ENCODE assay signal across 13 mouse cellular contexts in genomic region chr2:130469935-130470334, GRCm38 (mm10). TPM values are rescaled to one million over a fixed set of nuclear protein-coding genes. Genes with fewer than 3 reads are reported as not detected.
DNase-seq lines count a peak whose midpoint lies in the region; ATAC-seq and TF ChIP-seq lines count a peak whose summit lies in the region.
"Had no signal": no experiment of that assay in that cellular context is flagged by ENCODE, and none has a peak within 500 bp of the region (broad histone marks: within the 10 kb centered on the region; RNA-seq: fewer than 3 reads in every experiment).

No protein-coding gene starts in this region.

- no peak overlapping the region for H3K4me3 ChIP-seq in heart, postnatal 0 days (ENCODE audit: low read depth, low read length)
- H3K4me3 ChIP-seq in MEL (ENCODE audit: control insufficient read depth in 1 of 2, insufficient read depth in 1 of 2, low read depth in 2 of 2, low read length in 2 of 2), result no peak overlapping the region
- no peak overlapping the region for H3K4me3 ChIP-seq in forebrain, embryonic 16.5 days (replicated peaks; ENCODE audit: low read length)
- H3K4me3 ChIP-seq: heart, embryonic 13.5 days had no signal

- H3K9ac ChIP-seq in heart, postnatal 0 days (replicated peaks; ENCODE audit: low read depth, low read length), result no peak overlapping the region
- H3K9ac ChIP-seq in MEL (ENCODE audit: control insufficient read depth, low read depth, low read length, poor library complexity, severe bottlenecking), result no peak overlapping the region
- no peak overlapping the region for H3K9ac ChIP-seq in forebrain, embryonic 16.5 days (replicated peaks; ENCODE audit: low read depth, low read length)
- H3K9ac ChIP-seq: heart, embryonic 13.5 days had no signal

- no peak overlapping the region for H3K27ac ChIP-seq in heart, postnatal 0 days (ENCODE audit: low read depth)
- peak overlapping the region; percentile 18 for H3K27ac ChIP-seq in MEL (ENCODE audit: control insufficient read depth, low read depth, low read length)
- peak overlapping the region; percentile 75 for H3K27ac ChIP-seq in forebrain, embryonic 16.5 days (ENCODE audit: low read length)
- H3K27ac ChIP-seq: heart, embryonic 13.5 days had no signal

- peaks cover 22% of the 10 kb centered on the region for H3K4me1 ChIP-seq in heart, postnatal 0 days (ENCODE audit: control insufficient read depth, insufficient read depth)
- H3K4me1 ChIP-seq in MEL (ENCODE audit: control insufficient read depth in 1 of 2, insufficient read depth in 2 of 2, low read length in 2 of 2), result peaks cover 33 to 47% of the 10 kb centered on the region in 2 experiments
- H3K4me1 ChIP-seq in forebrain, embryonic 16.5 days (replicated peaks; ENCODE audit: control insufficient read depth, insufficient read depth, low read length), result peaks cover 22% of the 10 kb centered on the region

- H3K79me2 ChIP-seq in MEL (ENCODE audit: control insufficient read depth, insufficient read depth, low read length, poor library complexity), result peaks cover 13% of the 10 kb centered on the region

- no peak for TF ChIP-seq POLR2A in MEL (IDR thresholded peaks at IDR 0.05; ENCODE audit: control insufficient read depth in 1 of 2, insufficient read depth in 1 of 2, low read depth in 1 of 2, low read length in 2 of 2, poor library complexity in 1 of 2)

- no peak for TF ChIP-seq RAD21 in MEL (IDR thresholded peaks at IDR 0.05; ENCODE audit: low read depth, low read length)

- H3K4me2 ChIP-seq in heart, postnatal 0 days (ENCODE audit: low read depth, low read length), result no peak overlapping the region
- peak overlapping the region; percentile 13; the same call in 1 of the 2 replicates for H3K4me2 ChIP-seq in forebrain, embryonic 16.5 days (ENCODE audit: low read length)
- H3K4me2 ChIP-seq: heart, embryonic 13.5 days had no signal

- no peaks in the 10 kb centered on the region for H3K36me3 ChIP-seq in heart, postnatal 0 days (replicated peaks; ENCODE audit: control insufficient read depth, insufficient read depth, low read length)
- H3K36me3 ChIP-seq in MEL (ENCODE audit: control insufficient read depth in 1 of 2, insufficient read depth in 2 of 2, low read length in 2 of 2), result peaks cover 0 to 60% of the 10 kb centered on the region in 2 experiments; a peak in 2 of 4 replicates
- no peaks in the 10 kb centered on the region for H3K36me3 ChIP-seq in forebrain, embryonic 16.5 days (ENCODE audit: control insufficient read depth, insufficient read depth)
- H3K36me3 ChIP-seq: heart, embryonic 13.5 days had no signal

- no peak for TF ChIP-seq EP300 in heart, postnatal 0 days (IDR thresholded peaks at IDR 0.05; ENCODE audit: low read depth)
- peak; percentile 91 for TF ChIP-seq EP300 in MEL (IDR thresholded peaks at IDR 0.05; ENCODE audit: low read depth in 1 of 2, low read length in 2 of 2)

- no peak for ATAC-seq in heart, postnatal 0 days (ENCODE audit: insufficient read depth, low read depth)
- peak; percentile 36; the same call in 1 of the 2 replicates for ATAC-seq in forebrain, embryonic 16.5 days
- peak; percentile 87 for ATAC-seq in megakaryocyte progenitor cell, adult 5-6 weeks (replicated peaks; ENCODE audit: poor library complexity)
- no peak for ATAC-seq in activated CD4-positive, CD25-positive, alpha-beta regulatory T cell, adult 4 months

- 29% methylated on average over 2 of the region's 2 CpGs for WGBS in heart, postnatal 0 days
- 61% methylated on average over 2 of the region's 2 CpGs for WGBS in forebrain, embryonic 16.5 days

- H3K27me3 ChIP-seq in heart, postnatal 0 days (ENCODE audit: control insufficient read depth, insufficient read depth, low read length), result no peaks in the 10 kb centered on the region
- no peaks in the 10 kb centered on the region for H3K27me3 ChIP-seq in MEL (ENCODE audit: control insufficient read depth in 1 of 2, insufficient read depth in 2 of 2, low read length in 2 of 2)
- H3K27me3 ChIP-seq in forebrain, embryonic 16.5 days (replicated peaks; ENCODE audit: control insufficient read depth, insufficient read depth, low read length), result no peaks in the 10 kb centered on the region
- H3K27me3 ChIP-seq: heart, embryonic 13.5 days had no signal

- H3K9me3 ChIP-seq in heart, postnatal 0 days (replicated peaks; ENCODE audit: control insufficient read depth, low read length), result no peaks in the 10 kb centered on the region
- no peaks in the 10 kb centered on the region for H3K9me3 ChIP-seq in MEL (replicated peaks; ENCODE audit: insufficient read depth, low read length)
- no peaks in the 10 kb centered on the region for H3K9me3 ChIP-seq in forebrain, embryonic 16.5 days (ENCODE audit: control insufficient read depth, low read length)
- H3K9me3 ChIP-seq: heart, embryonic 13.5 days had no signal

- TF ChIP-seq CTCF in heart, postnatal 0 days (IDR thresholded peaks at IDR 0.05; ENCODE audit: low read depth), result no peak
- TF ChIP-seq CTCF in MEL (IDR thresholded peaks at IDR 0.05 in 2 of 3, conservative IDR thresholded peaks at IDR 0.05 in 1 of 3; ENCODE audit: control insufficient read depth in 1 of 3, insufficient read depth in 1 of 3, low read depth in 2 of 3, low read length in 3 of 3, poor library complexity in 1 of 3, severe bottlenecking in 1 of 3), result no peak

- peak; percentile 2 for DNase-seq in heart, postnatal 0 days (ENCODE audit: low spot score)
- DNase-seq in heart, adult 18-20 months, result no peak
- peak; percentile 90 for DNase-seq in MEL (ENCODE audit: low read depth, low spot score)
- DNase-seq in right cerebral cortex, postnatal 4 days, result no peak
- no peak for DNase-seq in kidney, adult 18-20 months
- DNase-seq: adrenal gland, adult 2 months; B cell, adult 2 months; cerebellum, postnatal 36 days; kidney, postnatal 25 days had no signal

TF ChIP-seq in MEL, 35 proteins besides CTCF, POLR2A, EP300 and RAD21 (continues in another document):
- TF ChIP-seq NELFE (IDR thresholded peaks at IDR 0.05; ENCODE audit: low read depth, low read length) (no peak), MAX (IDR thresholded peaks at IDR 0.05; ENCODE audit: low read length) (no peak), GATA1 (IDR thresholded peaks at IDR 0.05; ENCODE audit: low read depth, low read length) (peak; percentile 96), TCF12 (IDR thresholded peaks at IDR 0.05; ENCODE audit: low read depth, low read length) (peak; percentile 93), BHLHE40 (IDR thresholded peaks at IDR 0.05; ENCODE audit: borderline replicate concordance, low read depth, low read length) (peak; percentile 90), MYB (IDR thresholded peaks at IDR 0.05; ENCODE audit: low read depth, low read length) (peak; percentile 54; the same call in 1 of the 2 replicates), USF2 (IDR thresholded peaks at IDR 0.05; ENCODE audit: borderline replicate concordance in 1 of 2, insufficient read depth in 1 of 2, low read depth in 1 of 2, low read length in 2 of 2) (no peak), GABPA (IDR thresholded peaks at IDR 0.05; ENCODE audit: low read depth, low read length) (no peak), RCOR1 (IDR thresholded peaks at IDR 0.05; ENCODE audit: low read depth, low read length) (peak; percentile 95), MAFK (IDR thresholded peaks at IDR 0.05; ENCODE audit: borderline replicate concordance, low read depth, low read length) (peak; percentile 70; the same call in 1 of the 2 replicates), ZNF384 (IDR thresholded peaks at IDR 0.05; ENCODE audit: low read depth, low read length) (peak; percentile 17; the same call in 1 of the 2 replicates), TAL1 (IDR thresholded peaks at IDR 0.05; ENCODE audit: low read length) (peak; percentile 87), NRF1 (IDR thresholded peaks at IDR 0.05; ENCODE audit: insufficient read depth, low read depth, low read length, poor library complexity, severe bottlenecking) (no peak)

RNA-seq across cellular contexts. Expression of gene Ptpra, which starts 19.9 kb away (rescaled TPM):
- total RNA-seq in heart, postnatal 0 days (2014; rRNA removed; ENCODE audit: low replicate concordance), result 21.7 and 39.5 TPM in 2 replicates
- polyA plus RNA-seq in heart, postnatal 0 days (2015; fragmentation: Nextera tagmentation; extraction: Ambion mirVana), result 44.2 and 44.5 TPM in 2 replicates
- total RNA-seq in heart, adult 18-20 months (2021), result 10 to 100 TPM; 40.9 to 47.9 TPM
- total RNA-seq in MEL (2012; rRNA removed), result 28.1 and 33.0 TPM in 2 replicates
- polyA plus RNA-seq in MEL (2012; ENCODE audit: insufficient read depth in 1 of 2, insufficient read length in 2 of 2, low read depth in 1 of 2, low replicate concordance in 2 of 2, missing spikeins in 1 of 2), result 10 to 100 TPM in 1 of 2 experiments, not detected in 1; 68.3 TPM
- polyA plus RNA-seq in forebrain, embryonic 16.5 days (2015; fragmentation: Nextera tagmentation; extraction: Ambion mirVana), result 152 and 160 TPM in 2 replicates
- 47.2 and 67.1 TPM in 2 replicates for total RNA-seq in megakaryocyte progenitor cell, adult 5-6 weeks (2015)
- total RNA-seq in megakaryocyte progenitor cell, adult 5-6 weeks (2017), result 123 and 143 TPM in 2 replicates
- polyA plus RNA-seq in activated CD4-positive, CD25-positive, alpha-beta regulatory T cell, adult 4 months (2017; shearing (Covaris generic)), result 10 to 100 TPM; 58.1 to 69.6 TPM

RNA-seq across cellular contexts. Expression of gene Pced1a, which starts 45.4 kb away (rescaled TPM):
- 6.4 and 11.5 TPM in 2 replicates for total RNA-seq in heart, postnatal 0 days (2014; rRNA removed; ENCODE audit: low replicate concordance)
- polyA plus RNA-seq in heart, postnatal 0 days (2015; fragmentation: Nextera tagmentation; extraction: Ambion mirVana), result 2.7 and 3.4 TPM in 2 replicates
- 1 to 10 TPM; 4.5 to 7.0 TPM for total RNA-seq in heart, adult 18-20 months (2021)
- total RNA-seq in MEL (2012; rRNA removed), result 5.1 and 6.5 TPM in 2 replicates
- polyA plus RNA-seq in MEL (2012; ENCODE audit: insufficient read depth in 1 of 2, insufficient read length in 2 of 2, low read depth in 1 of 2, low replicate concordance in 2 of 2, missing spikeins in 1 of 2), result 10 to 100 TPM in 1 of 2 experiments, not detected in 1; 13.7 TPM
- polyA plus RNA-seq in forebrain, embryonic 16.5 days (2015; fragmentation: Nextera tagmentation; extraction: Ambion mirVana), result 17.3 and 17.8 TPM in 2 replicates
- 10.3 and 15.5 TPM in 2 replicates for total RNA-seq in megakaryocyte progenitor cell, adult 5-6 weeks (2015)
- 11.7 and 13.6 TPM in 2 replicates for total RNA-seq in megakaryocyte progenitor cell, adult 5-6 weeks (2017)
- 10 to 100 TPM; 11.6 to 18.4 TPM for polyA plus RNA-seq in activated CD4-positive, CD25-positive, alpha-beta regulatory T cell, adult 4 months (2017; shearing (Covaris generic))

RNA-seq across cellular contexts. Expression of gene Vps16, which starts 45.8 kb away (rescaled TPM):
- 37.9 and 46.0 TPM in 2 replicates for total RNA-seq in heart, postnatal 0 days (2014; rRNA removed; ENCODE audit: low replicate concordance)
- 29.4 and 30.2 TPM in 2 replicates for polyA plus RNA-seq in heart, postnatal 0 days (2015; fragmentation: Nextera tagmentation; extraction: Ambion mirVana)
- 10 to 100 TPM; 26.4 to 28.1 TPM for total RNA-seq in heart, adult 18-20 months (2021)
- total RNA-seq in MEL (2012; rRNA removed), result 86.2 and 90.0 TPM in 2 replicates
- 100 to 1,000 TPM in 1 of 2 experiments, not detected in 1; 114 TPM for polyA plus RNA-seq in MEL (2012; ENCODE audit: insufficient read depth in 1 of 2, insufficient read length in 2 of 2, low read depth in 1 of 2, low replicate concordance in 2 of 2, missing spikeins in 1 of 2)
- 134 and 138 TPM in 2 replicates for polyA plus RNA-seq in forebrain, embryonic 16.5 days (2015; fragmentation: Nextera tagmentation; extraction: Ambion mirVana)
- total RNA-seq in megakaryocyte progenitor cell, adult 5-6 weeks (2015), result 102 and 115 TPM in 2 replicates
- 124 and 152 TPM in 2 replicates for total RNA-seq in megakaryocyte progenitor cell, adult 5-6 weeks (2017)
- polyA plus RNA-seq in activated CD4-positive, CD25-positive, alpha-beta regulatory T cell, adult 4 months (2017; shearing (Covaris generic)), result 100 to 1,000 TPM; 132 to 174 TPM

Comparison
In these comparisons a context has a peak if more than half of its experiments do, and no peak if none do; other contexts are left out.
1. DNase-seq: peak in heart, postnatal 0 days (single experiment) and MEL (single experiment); none in heart, adult 18-20 months (0 of 2), right cerebral cortex, postnatal 4 days (single experiment) and kidney, adult 18-20 months (single experiment).
2. ATAC-seq: peak in forebrain, embryonic 16.5 days (single experiment) and megakaryocyte progenitor cell, adult 5-6 weeks (single experiment); none in heart, postnatal 0 days (single experiment) and activated CD4-positive, CD25-positive, alpha-beta regulatory T cell, adult 4 months (single experiment).